Mouse (Mus musculus): Measurements from ENCODE around the gene Atp8b3. TPM values are rescaled to one million over a fixed set of nuclear protein-coding genes. Genes with fewer than 3 reads are reported as not detected.

The Atp8b3 gene
- polyA plus RNA-seq, 1 experiment, result not detected

Other genes with a start within 250 kb of the Atp8b3 start
- gene Rps15, start 246.7 kb downstream of the Atp8b3 start, polyA plus RNA-seq (2012; ENCODE audit: insufficient read depth, insufficient read length, missing spikeins), result 1,089 and 1,107 TPM in 2 replicates
- 0.38 TPM in 1 of 2 replicates, not detected in the other for gene Apc2, start 243.1 kb downstream of the Atp8b3 start, polyA plus RNA-seq (2012; ENCODE audit: insufficient read depth, insufficient read length, missing spikeins)
- gene 2310011J03Rik, start 218.6 kb downstream of the Atp8b3 start, polyA plus RNA-seq (2012; ENCODE audit: insufficient read depth, insufficient read length, missing spikeins), result 24.3 and 25.7 TPM in 2 replicates
- 4.3 and 7.8 TPM in 2 replicates for gene Pcsk4, start 209.6 kb downstream of the Atp8b3 start, polyA plus RNA-seq (2012; ENCODE audit: insufficient read depth, insufficient read length, missing spikeins)
- 15.7 and 17.7 TPM in 2 replicates for gene Reep6, start 209.2 kb downstream of the Atp8b3 start, polyA plus RNA-seq (2012; ENCODE audit: insufficient read depth, insufficient read length, missing spikeins)
- gene Adamtsl5, start 190.7 kb downstream of the Atp8b3 start, polyA plus RNA-seq (2012; ENCODE audit: insufficient read depth, insufficient read length, missing spikeins), result 2.9 and 4.2 TPM in 2 replicates
- gene Plk5, start 182.7 kb downstream of the Atp8b3 start, polyA plus RNA-seq (2012; ENCODE audit: insufficient read depth, insufficient read length, missing spikeins), result not detected in 2 replicates
- 3.3 and 3.7 TPM in 2 replicates for gene Mex3d, start 151.5 kb downstream of the Atp8b3 start, polyA plus RNA-seq (2012; ENCODE audit: insufficient read depth, insufficient read length, missing spikeins)
- 79.3 and 90.4 TPM in 2 replicates for gene Mbd3, start 139.6 kb downstream of the Atp8b3 start, polyA plus RNA-seq (2012; ENCODE audit: insufficient read depth, insufficient read length, missing spikeins)
- gene Uqcr11, start 132.3 kb downstream of the Atp8b3 start, polyA plus RNA-seq (2012; ENCODE audit: insufficient read depth, insufficient read length, missing spikeins), result 2,528 and 2,993 TPM in 2 replicates
- gene Tcf3, start 105.5 kb downstream of the Atp8b3 start, polyA plus RNA-seq (2012; ENCODE audit: insufficient read depth, insufficient read length, missing spikeins), result 11.4 and 15.1 TPM in 2 replicates
- gene Onecut3, start 44.3 kb downstream of the Atp8b3 start, polyA plus RNA-seq (2012; ENCODE audit: insufficient read depth, insufficient read length, missing spikeins), result not detected in 2 replicates
- 10.8 and 13.8 TPM in 2 replicates for gene Rexo1, start 22.4 kb upstream of the Atp8b3 start, polyA plus RNA-seq (2012; ENCODE audit: insufficient read depth, insufficient read length, missing spikeins)
- 4.1 and 4.2 TPM in 2 replicates for gene Klf16, start 38.2 kb upstream of the Atp8b3 start, polyA plus RNA-seq (2012; ENCODE audit: insufficient read depth, insufficient read length, missing spikeins)
- gene Abhd17a, start 51.2 kb upstream of the Atp8b3 start, polyA plus RNA-seq (2012; ENCODE audit: insufficient read depth, insufficient read length, missing spikeins), result 76.3 and 81.6 TPM in 2 replicates
- gene Scamp4, start 63.7 kb upstream of the Atp8b3 start, polyA plus RNA-seq (2012; ENCODE audit: insufficient read depth, insufficient read length, missing spikeins), result 14.6 and 16.2 TPM in 2 replicates
- 1.0 TPM in 1 of 2 replicates, not detected in the other for gene Adat3, start 63.8 kb upstream of the Atp8b3 start, polyA plus RNA-seq (2012; ENCODE audit: insufficient read depth, insufficient read length, missing spikeins)
- gene Gm49322, start 66.9 kb upstream of the Atp8b3 start, polyA plus RNA-seq (2012; ENCODE audit: insufficient read depth, insufficient read length, missing spikeins), result 0.67 and 0.75 TPM in 2 replicates
- 50.9 and 67.7 TPM in 2 replicates for gene Csnk1g2, start 83.7 kb upstream of the Atp8b3 start, polyA plus RNA-seq (2012; ENCODE audit: insufficient read depth, insufficient read length, missing spikeins)
- 20.6 and 33.9 TPM in 2 replicates for gene Btbd2, start 117.9 kb upstream of the Atp8b3 start, polyA plus RNA-seq (2012; ENCODE audit: insufficient read depth, insufficient read length, missing spikeins)
- 313 and 519 TPM in 2 replicates for gene Mknk2, start 139.0 kb upstream of the Atp8b3 start, polyA plus RNA-seq (2012; ENCODE audit: insufficient read depth, insufficient read length, missing spikeins)
- 5.2 and 12.0 TPM in 2 replicates for gene Mob3a, start 162.9 kb upstream of the Atp8b3 start, polyA plus RNA-seq (2012; ENCODE audit: insufficient read depth, insufficient read length, missing spikeins)
- 2.5 and 5.0 TPM in 2 replicates for gene Izumo4, start 163.1 kb upstream of the Atp8b3 start, polyA plus RNA-seq (2012; ENCODE audit: insufficient read depth, insufficient read length, missing spikeins)
- gene Ap3d1, start 203.1 kb upstream of the Atp8b3 start, polyA plus RNA-seq (2012; ENCODE audit: insufficient read depth, insufficient read length, missing spikeins), result 35.0 and 40.9 TPM in 2 replicates
- 11.5 and 15.8 TPM in 2 replicates for gene Dot1l, start 216.1 kb upstream of the Atp8b3 start, polyA plus RNA-seq (2012; ENCODE audit: insufficient read depth, insufficient read length, missing spikeins)